Mouse (Mus musculus): ENCODE data around the gene Sdk1.
A peak's percentile ranks its signal among the peaks of the same experiment; 100 is the strongest.

Sdk1 gene

GRCm38 (mm10) chr5:141889766-141890165, 648.5 kb downstream of the Sdk1 start:
- DNase-seq (ENCODE audit: low spot score in 2 of 2), result no peak

GRCm38 (mm10) chr5:141896402-141896801, 655.1 kb downstream of the Sdk1 start:
- no peak for DNase-seq (ENCODE audit: low spot score in 2 of 2)

GRCm38 (mm10) chr5:141897481-141897880, 656.2 kb downstream of the Sdk1 start:
- DNase-seq (ENCODE audit: low spot score in 2 of 2), result no peak

- DNase-seq (ENCODE audit: low spot score in 2 of 2), result no peak
Observed at GRCm38 (mm10) chr5:141899751-141900150, 658.5 kb downstream of the Sdk1 start.

GRCm38 (mm10) chr5:141902544-141903250, 661.4 kb downstream of the Sdk1 start:
- DNase-seq (ENCODE audit: low spot score in 2 of 2), result no peak

- DNase-seq (ENCODE audit: low spot score in 2 of 2), result no peak
Observed at GRCm38 (mm10) chr5:141910444-141910843, 669.2 kb downstream of the Sdk1 start.

- DNase-seq (ENCODE audit: low spot score in 2 of 2), result no peak
Observed at GRCm38 (mm10) chr5:141910886-141911285, 669.6 kb downstream of the Sdk1 start.

GRCm38 (mm10) chr5:141912881-141913280, 671.6 kb downstream of the Sdk1 start:
- DNase-seq (ENCODE audit: low spot score in 2 of 2), result no peak

GRCm38 (mm10) chr5:141916954-141917353, 675.7 kb downstream of the Sdk1 start:
- DNase-seq (ENCODE audit: low spot score in 2 of 2), result no peak

GRCm38 (mm10) chr5:141939000-141939399, 697.7 kb downstream of the Sdk1 start:
- no peak for DNase-seq (ENCODE audit: low spot score in 2 of 2)

GRCm38 (mm10) chr5:141940636-141941035, 699.3 kb downstream of the Sdk1 start:
- DNase-seq (ENCODE audit: low spot score in 2 of 2), result no peak

- DNase-seq (ENCODE audit: low spot score in 2 of 2), result no peak
Observed at GRCm38 (mm10) chr5:141950791-141951190, 709.5 kb downstream of the Sdk1 start.

- DNase-seq (ENCODE audit: low spot score in 2 of 2), result no peak
Observed at GRCm38 (mm10) chr5:141952270-141952669, 711.0 kb downstream of the Sdk1 start.

- no peak for DNase-seq (ENCODE audit: low spot score in 2 of 2)
Observed at GRCm38 (mm10) chr5:141952708-141953490, 711.6 kb downstream of the Sdk1 start.

GRCm38 (mm10) chr5:141971071-141971470, 729.8 kb downstream of the Sdk1 start:
- DNase-seq (ENCODE audit: low spot score in 2 of 2), result no peak

GRCm38 (mm10) chr5:141979511-141979910, 738.2 kb downstream of the Sdk1 start:
- no peak for DNase-seq (ENCODE audit: low spot score in 2 of 2)

GRCm38 (mm10) chr5:141980746-141981145, 739.5 kb downstream of the Sdk1 start:
- no peak for DNase-seq (ENCODE audit: low spot score in 2 of 2)

- DNase-seq (ENCODE audit: low spot score in 2 of 2), result no peak
Observed at GRCm38 (mm10) chr5:141984322-141984721, 743.0 kb downstream of the Sdk1 start.

- peak; percentile 56 to 70 for DNase-seq (ENCODE audit: low spot score in 2 of 2)
Observed at GRCm38 (mm10) chr5:141985003-141985402, 743.7 kb downstream of the Sdk1 start.

GRCm38 (mm10) chr5:141985551-141985950, 744.3 kb downstream of the Sdk1 start:
- no peak for DNase-seq (ENCODE audit: low spot score in 2 of 2)

- DNase-seq (ENCODE audit: low spot score in 2 of 2), result no peak
Observed at GRCm38 (mm10) chr5:141987287-141987799, 746.1 kb downstream of the Sdk1 start.

GRCm38 (mm10) chr5:141988685-141989084, 747.4 kb downstream of the Sdk1 start:
- no peak for DNase-seq (ENCODE audit: low spot score in 2 of 2)

GRCm38 (mm10) chr5:141994192-141994591, 752.9 kb downstream of the Sdk1 start:
- DNase-seq (ENCODE audit: low spot score in 2 of 2), result no peak

Data from urinary bladder, postnatal 36 days (tissue).